Mouse (Mus musculus): ENCODE data around the gene Gm16513. TPM values are rescaled to one million over a fixed set of nuclear protein-coding genes. Genes with fewer than 3 reads are reported as not detected.
"Not testable (repeated sequence)": the region's sequence is repeated elsewhere in the genome, so short reads cannot be mapped to it uniquely, and the experiment has no call there.

Gm16513 gene
- total RNA-seq (2014; rRNA removed) (not detected in 2 replicates), polyA plus RNA-seq (2015; fragmentation: Nextera tagmentation; extraction: Ambion mirVana) (not detected in 2 replicates)

DNA sequence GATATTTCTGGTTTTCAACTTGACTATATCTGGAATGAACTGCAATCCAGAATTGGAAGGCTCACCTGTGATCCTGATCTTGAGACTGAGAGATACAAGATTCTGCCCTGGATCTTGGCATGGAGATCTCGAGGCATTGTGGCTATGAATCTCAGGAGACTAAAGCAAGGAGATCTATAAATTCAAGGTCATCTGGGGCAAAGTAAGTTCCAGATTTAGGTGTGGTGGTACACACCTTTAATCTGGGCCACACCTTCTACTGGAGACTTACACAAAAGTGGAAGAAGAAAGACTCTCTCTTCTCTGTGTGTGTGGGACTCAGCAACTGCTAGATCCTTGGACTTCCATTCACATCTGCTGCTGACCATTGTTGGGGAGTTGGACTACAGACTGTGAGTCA is at the start of gene Gm16513:
Gm16513 (plus strand) TSS at position 301 of the 400 bp plus-strand sequence.
- DNase-seq (ENCODE audit: low spot score); H3K9me3 ChIP-seq (ENCODE audit: low read length); H3K4me2 ChIP-seq (ENCODE audit: low read depth, low read length, poor library complexity, severe bottlenecking); H3K36me3 ChIP-seq (ENCODE audit: insufficient read depth, low read length); H3K9ac ChIP-seq (replicated peaks; ENCODE audit: low read length, poor library complexity, severe bottlenecking); ATAC-seq (ENCODE audit: low FRiP score); H3K27me3 ChIP-seq (ENCODE audit: insufficient read depth, low read length); H3K4me3 ChIP-seq (ENCODE audit: low read depth, low read length); H3K27ac ChIP-seq (ENCODE audit: low read depth, low read length); H3K4me1 ChIP-seq (ENCODE audit: insufficient read depth, low read length): not testable (repeated sequence)
- whole genome bisulfite sequencing, result no CpG with 5 or more reads among the region's 1 CpGs

Other genes with a start within 250 kb of the Gm16513 start
- not detected in 2 replicates for gene Gm6367, start 194.0 kb upstream of the Gm16513 start, total RNA-seq (2014; rRNA removed)
- gene Gm6367, start 194.0 kb upstream of the Gm16513 start, polyA plus RNA-seq (2015; fragmentation: Nextera tagmentation; extraction: Ambion mirVana), result not detected in 2 replicates
- gene Gm7942, start 75.7 kb upstream of the Gm16513 start, total RNA-seq (2014; rRNA removed), result not detected in 2 replicates
- not detected in 2 replicates for gene Gm7942, start 75.7 kb upstream of the Gm16513 start, polyA plus RNA-seq (2015; fragmentation: Nextera tagmentation; extraction: Ambion mirVana)
- gene Gm10424, start 90.1 kb downstream of the Gm16513 start, total RNA-seq (2014; rRNA removed), result not detected in 2 replicates
- gene Gm10424, start 90.1 kb downstream of the Gm16513 start, polyA plus RNA-seq (2015; fragmentation: Nextera tagmentation; extraction: Ambion mirVana), result not detected in 2 replicates
- not detected in 2 replicates for gene Gm3259, start 123.3 kb downstream of the Gm16513 start, total RNA-seq (2014; rRNA removed)
- gene Gm3259, start 123.3 kb downstream of the Gm16513 start, polyA plus RNA-seq (2015; fragmentation: Nextera tagmentation; extraction: Ambion mirVana), result not detected in 2 replicates

All from midbrain, postnatal 0 days (tissue).